Mouse (Mus musculus): ENCODE data around the gene Sepsecs. TPM values are rescaled to one million over a fixed set of nuclear protein-coding genes. Genes with fewer than 3 reads are reported as not detected.

Gene Sepsecs
- total RNA-seq, 2 experiments from 2014 or later = 8.2 to 8.9 TPM

DNA sequence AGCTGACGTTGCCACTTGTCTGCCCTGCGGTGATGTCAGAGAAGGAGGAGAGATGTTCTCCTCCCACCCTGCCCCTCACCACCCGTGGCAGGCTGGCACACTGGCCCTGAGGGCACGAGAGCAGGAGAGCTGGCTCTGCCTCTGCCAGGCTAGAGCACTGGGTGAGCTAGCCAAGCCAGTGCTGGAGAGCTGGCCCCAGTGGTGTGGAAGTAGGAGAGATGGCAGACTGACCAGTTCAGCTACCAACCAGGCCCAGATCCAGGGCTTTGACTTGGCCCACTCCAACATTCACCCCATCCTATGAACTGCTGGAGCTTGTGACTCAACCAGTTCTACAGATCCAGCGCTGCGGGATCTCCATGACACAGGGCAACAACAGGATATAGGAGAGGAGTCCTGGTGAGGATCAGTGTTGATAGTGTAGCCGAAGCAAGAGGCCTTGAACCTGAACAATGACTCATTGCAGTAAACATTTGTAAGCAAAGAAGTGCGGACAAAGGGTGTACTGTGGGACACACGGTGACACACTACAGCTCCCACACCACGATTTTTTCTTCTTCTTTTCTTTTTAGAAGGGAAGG, 58.1 kb downstream of the Sepsecs start:
- no peak for DNase-seq (ENCODE audit: low spot score in 2 of 2)

DNA sequence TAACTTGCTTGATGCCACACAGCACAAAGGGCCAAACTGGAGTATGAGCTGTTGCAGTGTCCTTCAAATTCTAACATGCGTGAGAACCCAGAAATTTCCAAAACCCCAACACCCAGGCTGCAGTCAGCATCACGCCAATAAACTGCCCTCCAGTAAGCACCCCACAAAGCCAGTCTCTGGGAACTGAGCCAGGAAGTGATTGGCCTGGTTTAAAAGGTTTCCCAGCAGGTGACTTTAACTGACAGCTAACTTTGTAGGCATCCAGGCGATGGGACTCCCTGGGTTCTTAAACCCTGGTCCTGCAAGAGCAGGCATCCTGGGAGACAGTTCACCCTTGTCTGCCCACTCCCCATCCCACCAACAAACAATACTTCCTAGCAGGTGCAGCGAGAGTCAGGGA, 59.2 kb downstream of the Sepsecs start:
- no peak for DNase-seq (ENCODE audit: low spot score in 2 of 2)

DNA sequence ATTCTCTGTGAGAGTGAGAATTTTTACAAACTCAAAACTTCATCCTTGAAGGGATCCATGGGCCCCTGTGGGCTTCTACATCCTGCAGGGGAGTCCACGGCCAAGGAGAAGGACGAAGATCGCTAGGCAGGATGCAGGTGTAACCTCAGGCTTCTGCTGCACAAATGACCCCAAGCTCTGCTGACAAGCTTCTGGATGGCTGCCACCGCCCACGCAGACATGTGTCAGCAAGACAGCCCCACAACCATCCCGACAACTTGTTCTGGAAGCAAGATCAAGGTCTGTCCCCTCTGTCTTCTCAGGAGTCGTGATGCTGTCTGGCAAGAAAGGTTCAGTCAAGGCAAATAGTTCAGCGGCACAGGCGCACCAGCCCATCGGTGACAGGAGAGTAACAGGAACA, 59.8 kb downstream of the Sepsecs start:
- no peak for DNase-seq (ENCODE audit: low spot score in 2 of 2)

DNA sequence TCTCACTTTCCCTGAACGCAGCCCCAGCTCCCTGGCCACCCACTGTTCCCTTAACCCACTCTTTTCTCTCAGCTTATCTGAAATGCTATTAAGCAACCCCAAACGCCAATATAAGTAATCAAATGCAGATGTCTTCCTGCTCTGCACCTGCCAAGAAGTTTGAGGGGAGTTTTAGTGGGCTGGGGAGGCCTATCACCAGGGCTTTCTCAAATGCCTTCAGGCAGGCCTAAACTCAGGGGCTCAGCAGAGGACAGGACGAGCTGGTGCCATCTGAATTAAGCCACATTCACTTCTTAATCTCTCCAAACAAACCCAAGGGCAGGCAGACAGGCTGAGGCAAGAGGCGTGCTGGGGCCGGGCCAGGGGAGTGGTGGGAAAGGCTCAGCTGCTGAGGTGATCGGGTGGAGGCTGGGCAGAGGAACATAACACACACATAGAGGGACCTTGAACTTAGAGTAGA, 64.9 kb downstream of the Sepsecs start:
- no peak for DNase-seq (ENCODE audit: low spot score in 2 of 2)

DNA sequence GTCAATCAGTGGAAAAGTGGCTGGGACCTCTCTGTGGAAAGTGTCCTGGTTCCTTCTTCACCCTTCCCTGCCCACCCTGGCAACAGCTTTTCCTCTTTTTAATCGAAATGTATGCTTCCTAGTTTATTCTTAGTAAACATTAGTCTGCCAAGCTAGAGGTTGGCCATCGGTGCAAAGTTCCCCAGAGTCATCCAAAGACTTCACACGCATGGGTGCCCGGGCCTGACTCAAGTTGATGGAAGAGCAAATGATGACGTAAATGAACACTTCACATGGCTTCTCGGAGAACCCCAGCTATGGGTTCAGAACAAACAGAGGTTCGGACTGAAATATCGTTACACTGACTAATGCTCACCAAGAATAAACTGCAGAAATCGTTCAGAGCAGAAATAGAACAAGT, 78.9 kb downstream of the Sepsecs start:
- DNase-seq (ENCODE audit: low spot score in 2 of 2) = no peak

Other genes starting within 250 kb of the Sepsecs start
- gene Ccdc149, start 198.2 kb downstream of the Sepsecs start, total RNA-seq (2021) = 10 to 100 TPM; 69.6 to 80.8 TPM
- 10 to 100 TPM; 45.5 to 51.1 TPM for gene Lgi2, start 103.2 kb downstream of the Sepsecs start, total RNA-seq (2021)
- gene Pi4k2b, start 71.9 kb upstream of the Sepsecs start, total RNA-seq (2021) = 1 to 10 TPM in 1 of 2 experiments, under 1 TPM in 1; 0.88 to 2.0 TPM
- 10 to 100 TPM in 1 of 2 experiments, 1 to 10 TPM in 1; 8.5 to 11.3 TPM for gene Zcchc4, start 105.7 kb upstream of the Sepsecs start, total RNA-seq (2021)
- 10 to 100 TPM; 58.1 to 60.2 TPM for gene Anapc4, start 164.3 kb upstream of the Sepsecs start, total RNA-seq (2021)